Mouse (Mus musculus) right cerebral cortex, postnatal 25 days (tissue): Measurements from ENCODE around the gene Rapgef1.

Experiments
- DNase-seq: peaks from one replicate; pipeline ENCODE4 v3.0.0; 2022

Rapgef1 gene

DNA sequence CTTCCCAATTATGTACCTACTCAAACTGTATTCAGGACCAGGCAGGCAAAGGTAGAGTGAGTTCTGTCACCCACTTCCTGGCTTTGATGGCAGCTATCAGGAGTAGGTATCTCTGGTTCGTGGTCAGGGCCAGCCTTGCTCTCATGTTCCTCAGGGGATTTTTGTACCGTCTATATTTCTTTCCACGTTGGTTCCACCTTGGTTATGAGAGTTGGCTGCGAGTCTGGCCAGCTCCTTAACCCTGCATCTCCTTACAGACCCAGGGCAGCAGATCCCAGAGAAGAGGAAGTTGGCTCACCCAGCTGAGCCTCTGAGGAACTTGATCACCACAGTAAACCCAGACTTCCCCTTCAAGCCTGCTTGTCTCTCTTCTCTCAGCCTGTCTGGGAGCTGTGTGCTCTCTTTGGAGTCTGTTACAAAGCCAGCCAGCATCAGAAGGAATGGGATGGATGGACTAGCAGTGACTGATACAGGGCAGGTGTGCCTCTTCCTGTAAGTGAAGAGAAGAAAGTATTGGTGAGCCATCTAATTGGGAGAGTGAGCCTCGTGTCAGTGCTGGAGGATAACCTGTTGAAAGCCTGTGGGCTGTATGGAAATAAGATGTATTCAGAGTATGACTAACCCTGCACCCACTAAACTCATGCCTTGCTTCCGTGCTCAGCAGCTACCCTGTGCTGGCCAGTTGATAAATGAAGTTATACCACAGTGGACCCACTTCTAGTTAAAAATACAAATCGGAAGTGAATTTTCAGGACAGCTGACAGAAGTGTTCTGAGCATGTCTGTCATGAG lies 53.4 kb downstream of the Rapgef1 start:
- no peak for DNase-seq

GRCm38 (mm10) chr2:29674087-29674486 lies 54.6 kb downstream of the Rapgef1 start:
- no peak for DNase-seq

DNA sequence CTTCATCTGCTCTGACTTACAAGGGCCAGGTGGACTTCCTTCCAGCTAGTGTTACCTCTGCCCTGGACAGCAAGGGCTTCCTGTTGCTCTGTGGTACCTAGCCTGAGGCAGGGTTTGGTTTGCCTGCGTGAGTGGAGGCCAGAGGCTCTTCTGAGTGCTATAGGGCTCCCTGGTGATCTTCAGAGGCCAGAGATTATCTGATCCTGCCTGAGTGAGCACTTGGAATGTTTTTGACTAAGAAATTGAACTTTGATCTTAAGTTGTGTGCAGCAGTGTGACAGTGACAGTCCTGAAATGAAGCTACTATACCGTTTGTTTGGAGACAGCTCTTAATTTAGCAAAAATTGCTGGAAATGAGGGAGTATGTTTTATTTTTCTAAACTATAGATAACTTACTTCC lies 55.0 kb downstream of the Rapgef1 start:
- no peak for DNase-seq

DNA sequence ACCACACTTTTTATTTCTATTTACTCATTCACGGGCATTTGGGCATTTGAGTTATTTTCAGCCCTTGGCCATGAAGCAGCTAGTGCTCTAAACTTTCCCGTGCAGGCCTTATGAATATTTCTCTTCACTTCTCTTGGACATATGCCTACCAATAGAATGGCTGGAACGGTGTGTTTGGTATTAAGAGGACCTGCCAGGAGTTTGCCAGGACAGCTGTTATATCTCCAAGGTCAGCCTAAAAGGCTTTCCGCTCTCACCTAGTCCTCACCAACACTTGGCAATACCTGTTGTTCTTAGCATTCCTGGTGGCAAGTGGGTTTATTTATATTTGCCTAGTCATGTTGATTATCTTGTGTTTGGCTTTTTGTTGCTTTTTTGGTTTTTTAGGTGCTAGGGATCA lies 56.3 kb downstream of the Rapgef1 start:
- DNase-seq, result no peak

GRCm38 (mm10) chr2:29676513-29676912 lies 57.0 kb downstream of the Rapgef1 start:
- DNase-seq, result no peak

DNA sequence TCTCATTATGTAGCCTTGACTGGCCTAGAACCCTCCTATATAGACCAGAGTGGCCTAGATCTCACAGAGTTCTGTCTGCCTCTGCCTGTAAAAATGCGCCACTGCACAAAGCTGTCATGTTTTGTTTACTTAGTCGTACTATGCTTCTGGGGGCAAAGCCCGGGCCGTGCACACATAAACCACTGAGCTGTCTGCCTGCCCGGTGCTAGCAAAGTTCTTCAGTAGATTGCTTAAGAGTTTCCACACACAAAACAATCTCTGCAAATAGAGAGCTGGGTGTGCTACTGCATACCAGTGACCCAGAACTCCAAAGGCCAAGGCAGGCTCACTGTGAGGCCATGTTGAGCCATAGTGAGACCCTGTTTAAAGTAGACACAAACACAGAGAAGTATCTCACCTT lies 58.3 kb downstream of the Rapgef1 start:
- no peak for DNase-seq

GRCm38 (mm10) chr2:29678524-29678923 lies 59.0 kb downstream of the Rapgef1 start:
- no peak for DNase-seq

- DNase-seq, result no peak
Observed at GRCm38 (mm10) chr2:29679710-29680584, 60.4 kb downstream of the Rapgef1 start.

GRCm38 (mm10) chr2:29683261-29683999 lies 63.9 kb downstream of the Rapgef1 start:
- no peak for DNase-seq

GRCm38 (mm10) chr2:29684498-29684897 lies 65.0 kb downstream of the Rapgef1 start:
- DNase-seq, result no peak

- no peak for DNase-seq
Observed at GRCm38 (mm10) chr2:29689014-29689413, 69.5 kb downstream of the Rapgef1 start.

- DNase-seq, result no peak
Observed at GRCm38 (mm10) chr2:29689495-29689894, 70.0 kb downstream of the Rapgef1 start.

DNA sequence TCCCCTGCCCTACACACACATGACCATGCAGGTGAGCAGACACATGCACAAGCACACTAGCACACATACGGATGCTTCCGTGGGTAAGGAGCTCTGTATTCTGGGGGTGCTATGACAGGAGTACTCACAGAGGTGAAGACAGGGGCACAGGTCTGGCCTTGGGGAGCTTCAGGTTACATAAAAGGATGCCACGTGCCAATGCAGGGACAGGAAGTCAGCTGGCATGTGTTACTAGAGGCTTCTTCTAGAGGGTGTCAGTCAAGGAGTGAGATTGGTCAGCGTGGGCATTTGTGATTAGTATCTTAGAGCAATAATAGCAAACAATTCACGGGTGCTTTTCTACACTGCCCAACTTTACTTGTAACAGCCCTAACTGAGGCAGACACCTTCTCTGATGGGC lies 71.5 kb downstream of the Rapgef1 start:
- DNase-seq, result no peak

DNA sequence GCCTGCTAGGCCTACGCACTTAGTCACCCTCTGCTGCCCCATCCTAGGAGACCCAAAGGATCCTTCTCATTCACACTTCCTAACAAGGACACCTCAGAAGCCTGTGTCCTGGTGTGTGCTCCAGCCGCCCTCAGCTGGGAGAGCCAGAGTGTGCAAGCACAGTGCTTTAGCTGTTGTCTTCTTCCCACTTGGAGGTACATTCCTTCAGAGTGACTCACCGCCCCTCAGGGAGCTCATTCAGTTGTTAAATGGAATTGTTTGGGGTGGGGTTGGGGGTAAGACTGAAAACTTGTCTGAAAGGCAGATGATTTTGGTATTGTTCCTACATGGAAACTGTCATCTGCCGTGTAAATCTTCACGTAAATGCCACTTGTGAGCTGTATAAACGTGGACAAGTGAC lies 72.0 kb downstream of the Rapgef1 start:
- no peak for DNase-seq

- no peak for DNase-seq
Observed at GRCm38 (mm10) chr2:29692192-29692591, 72.7 kb downstream of the Rapgef1 start.

DNA sequence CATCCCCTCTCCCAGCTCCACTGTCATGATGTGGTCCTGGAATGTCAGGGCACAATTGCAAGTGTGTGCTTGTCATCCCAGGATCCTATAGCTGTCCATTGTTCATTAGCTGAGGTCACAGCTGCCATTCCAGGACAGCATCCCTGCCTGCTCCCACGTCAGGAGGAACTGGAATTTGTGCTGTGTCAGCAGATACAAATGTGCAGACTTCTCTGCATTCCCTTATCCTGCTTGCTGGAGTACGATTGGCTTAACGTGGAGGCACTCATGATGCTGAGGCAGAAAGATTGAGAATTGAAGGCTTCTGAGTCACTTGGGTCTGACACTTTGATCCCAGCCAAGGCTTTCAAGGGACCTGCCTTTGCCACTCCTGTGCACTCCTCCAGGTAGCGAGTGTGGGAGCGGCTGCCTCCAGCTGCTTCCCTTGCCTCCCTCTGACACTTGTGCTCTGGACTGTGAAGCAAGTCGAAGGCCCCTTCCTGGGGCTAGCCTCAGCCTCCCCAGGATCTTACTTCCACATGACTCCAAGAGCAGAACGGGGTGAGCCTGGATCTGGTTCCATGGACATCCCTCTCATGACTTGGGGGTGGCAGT lies 76.8 kb downstream of the Rapgef1 start:
- no peak for DNase-seq

- DNase-seq, result no peak
Observed at GRCm38 (mm10) chr2:29698421-29699290, 79.1 kb downstream of the Rapgef1 start.

- no peak for DNase-seq
Observed at GRCm38 (mm10) chr2:29700898-29701297, 81.4 kb downstream of the Rapgef1 start.

- no peak for DNase-seq
Observed at GRCm38 (mm10) chr2:29701393-29701792, 81.9 kb downstream of the Rapgef1 start.

GRCm38 (mm10) chr2:29702189-29702588 lies 82.7 kb downstream of the Rapgef1 start:
- DNase-seq, result no peak

DNA sequence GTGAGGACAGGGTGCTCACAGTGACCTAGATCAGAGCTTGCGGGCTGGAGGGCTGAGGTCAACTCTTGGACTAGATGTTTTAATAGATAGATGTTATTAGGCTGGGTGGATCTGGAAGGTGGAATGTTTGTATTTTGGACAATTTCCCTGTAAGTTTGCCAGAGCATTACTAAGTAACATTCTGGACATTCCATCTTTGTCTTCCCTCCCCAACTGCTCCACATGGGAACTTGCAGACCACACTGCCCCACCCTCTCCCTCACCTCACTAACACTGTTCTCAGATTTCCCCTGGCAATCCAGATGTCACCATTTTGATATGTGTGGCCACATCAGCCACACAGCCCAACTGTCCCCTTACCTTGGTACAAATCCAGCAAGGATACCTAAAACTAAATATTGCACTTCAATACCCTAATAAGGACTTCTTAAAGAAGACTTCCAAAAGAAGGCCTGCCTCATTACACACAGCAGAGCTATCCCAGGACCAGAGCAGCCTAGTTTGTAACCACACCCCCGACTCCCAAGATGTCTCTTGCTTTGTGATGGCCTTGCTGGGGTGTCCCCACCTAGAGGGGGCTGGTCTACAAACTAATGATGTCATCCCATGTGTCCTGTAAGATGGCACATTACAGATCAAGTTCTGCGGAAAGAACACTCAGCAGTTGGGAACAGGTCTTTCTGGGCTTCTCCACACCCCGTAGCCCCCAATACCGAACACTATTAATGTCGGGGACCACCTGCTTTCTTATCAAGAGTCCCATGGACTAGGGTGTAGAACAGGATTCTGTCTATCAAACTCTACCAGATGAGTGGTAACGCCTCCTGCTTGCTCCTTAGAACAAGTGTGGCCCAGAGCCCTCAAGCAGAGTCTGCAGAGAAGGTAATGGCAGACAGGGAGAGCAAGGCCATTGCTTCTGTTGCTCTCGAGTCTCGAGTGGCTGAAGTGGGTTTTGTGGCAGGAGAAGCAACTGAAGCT lies 83.9 kb downstream of the Rapgef1 start:
- no peak for DNase-seq
